Comparison of ENCODE assay signal across 29 mouse cellular contexts in genomic region chr10:126949824-126950223, GRCm38 (mm10). TPM values are rescaled to one million over a fixed set of nuclear protein-coding genes. Genes with fewer than 3 reads are reported as not detected.
DNase-seq lines count a peak whose midpoint lies in the region; ATAC-seq and TF ChIP-seq lines count a peak whose summit lies in the region.
"Had no signal": no experiment of that assay in that cellular context is flagged by ENCODE, and none has a peak within 500 bp of the region (broad histone marks: within the 10 kb centered on the region; RNA-seq: fewer than 3 reads in every experiment).

No protein-coding gene starts in this region.

- peak overlapping the region; percentile 89; the same call in 1 of the 2 replicates for H3K27ac ChIP-seq in heart, embryonic 11.5 days (ENCODE audit: low read depth, low read length)
- H3K27ac ChIP-seq in heart, embryonic 16.5 days (ENCODE audit: low read length) = peak overlapping the region; percentile 86
- H3K27ac ChIP-seq in lung, embryonic 14.5 days (ENCODE audit: low read depth) = no peak overlapping the region
- H3K27ac ChIP-seq in olfactory bulb, adult 2 months (ENCODE audit: insufficient read depth, low read depth, low read length) = peak overlapping the region; percentile 78
- no peak overlapping the region for H3K27ac ChIP-seq in forebrain, embryonic 12.5 days
- H3K27ac ChIP-seq: embryonic facial prominence, embryonic 10.5 days; embryonic facial prominence, embryonic 15.5 days; hindbrain, embryonic 12.5 days; hindbrain, postnatal 0 days; intestine, embryonic 15.5 days; limb, embryonic 13.5 days had no signal

- H3K27me3 ChIP-seq in heart, embryonic 11.5 days (ENCODE audit: control insufficient read depth, insufficient read depth, low read length) = no peaks in the 10 kb centered on the region
- H3K27me3 ChIP-seq in heart, embryonic 16.5 days (ENCODE audit: control insufficient read depth, insufficient read depth, low read length) = no peaks in the 10 kb centered on the region
- H3K27me3 ChIP-seq in lung, embryonic 14.5 days (ENCODE audit: insufficient read depth, low read length) = no peaks in the 10 kb centered on the region
- H3K27me3 ChIP-seq in forebrain, embryonic 12.5 days = no peaks in the 10 kb centered on the region
- H3K27me3 ChIP-seq: embryonic facial prominence, embryonic 15.5 days; intestine, embryonic 15.5 days; limb, embryonic 13.5 days had no signal

- 53% methylated on average over 5 of the region's 5 CpGs for WGBS in heart, embryonic 11.5 days (ENCODE audit: insufficient replicate concordance)
- 48% methylated on average over 5 of the region's 5 CpGs for WGBS in heart, embryonic 16.5 days
- 32% methylated on average over 5 of the region's 5 CpGs for WGBS in lung, embryonic 14.5 days
- WGBS in lung, adult 2 months = 32% methylated on average over 5 of the region's 5 CpGs
- 28% methylated on average over 5 of the region's 5 CpGs for WGBS in olfactory bulb, adult 2 months
- 68% methylated on average over 5 of the region's 5 CpGs for WGBS in forebrain, embryonic 12.5 days

- intact Hi-C loops in heart, postnatal 10 days (cut with DNase I) = no loop called here

- no peak overlapping the region for H3K9ac ChIP-seq in heart, embryonic 11.5 days (ENCODE audit: low read depth, low read length)
- no peak overlapping the region for H3K9ac ChIP-seq in heart, embryonic 16.5 days (ENCODE audit: low read length)
- H3K9ac ChIP-seq in lung, embryonic 14.5 days = 0 out of 2 replicates have a peak overlapping the region, but pooled peaks have one; percentile 8
- no peak overlapping the region for H3K9ac ChIP-seq in forebrain, embryonic 12.5 days
- H3K9ac ChIP-seq: embryonic facial prominence, embryonic 15.5 days; hindbrain, embryonic 12.5 days; intestine, embryonic 15.5 days; limb, embryonic 13.5 days had no signal

- H3K9me3 ChIP-seq in heart, embryonic 11.5 days (replicated peaks; ENCODE audit: control insufficient read depth, low read length) = no peaks in the 10 kb centered on the region
- peaks cover 15% of the 10 kb centered on the region for H3K9me3 ChIP-seq in heart, embryonic 16.5 days (replicated peaks; ENCODE audit: control insufficient read depth, low read length)
- H3K9me3 ChIP-seq in lung, embryonic 14.5 days (ENCODE audit: low read depth, low read length) = no peaks in the 10 kb centered on the region
- H3K9me3 ChIP-seq in forebrain, embryonic 12.5 days = no peaks in the 10 kb centered on the region
- H3K9me3 ChIP-seq: embryonic facial prominence, embryonic 10.5 days; embryonic facial prominence, embryonic 15.5 days; intestine, embryonic 15.5 days; limb, embryonic 13.5 days had no signal

- H3K4me2 ChIP-seq in heart, embryonic 11.5 days = no peak overlapping the region
- H3K4me2 ChIP-seq in heart, embryonic 16.5 days (ENCODE audit: low read depth, low read length) = no peak overlapping the region
- H3K4me2 ChIP-seq in lung, embryonic 14.5 days = no peak overlapping the region
- H3K4me2 ChIP-seq in forebrain, embryonic 12.5 days = no peak overlapping the region
- H3K4me2 ChIP-seq: embryonic facial prominence, embryonic 15.5 days; hindbrain, embryonic 12.5 days; intestine, embryonic 15.5 days; limb, embryonic 13.5 days had no signal

- no peak for ATAC-seq in heart, embryonic 11.5 days (replicated peaks; ENCODE audit: insufficient number of reproducible peaks, low FRiP score, low TSS enrichment)
- no peak for ATAC-seq in heart, embryonic 16.5 days (replicated peaks; ENCODE audit: extremely low read depth, insufficient read depth, low FRiP score)
- no peak for ATAC-seq in lung, embryonic 14.5 days (ENCODE audit: insufficient read depth)
- no peak for ATAC-seq in forebrain, embryonic 12.5 days (ENCODE audit: low FRiP score)
- ATAC-seq: activated CD4-positive, CD25-positive, alpha-beta regulatory T cell, adult 4 months; forebrain, embryonic 14.5 days; hindbrain, postnatal 0 days; midbrain, embryonic 16.5 days had no signal

- no peak for TF ChIP-seq CTCF in lung, embryonic 14.5 days (IDR thresholded peaks at IDR 0.05; ENCODE audit: low read depth)
- TF ChIP-seq CTCF in lung, adult 2 months (IDR thresholded peaks at IDR 0.05; ENCODE audit: insufficient read depth, low read length) = no peak
- TF ChIP-seq CTCF in olfactory bulb, adult 2 months (IDR thresholded peaks at IDR 0.05; ENCODE audit: insufficient read depth, low read depth, low read length) = no peak

- no peak for TF ChIP-seq POLR2A in lung, adult 2 months (IDR thresholded peaks at IDR 0.05; ENCODE audit: borderline replicate concordance, extremely low read depth, low read depth, low read length)
- TF ChIP-seq POLR2A in olfactory bulb, adult 2 months (IDR thresholded peaks at IDR 0.05; ENCODE audit: insufficient read depth, low read depth, low read length) = no peak

- no peak overlapping the region for H3K4me3 ChIP-seq in heart, embryonic 11.5 days (ENCODE audit: low read depth, low read length)
- H3K4me3 ChIP-seq in heart, embryonic 16.5 days (ENCODE audit: low read length) = no peak overlapping the region
- no peak overlapping the region for H3K4me3 ChIP-seq in lung, embryonic 14.5 days (ENCODE audit: low read depth, low read length)
- H3K4me3 ChIP-seq in lung, adult 2 months (replicated peaks; ENCODE audit: extremely low read depth, low read depth, low read length) = no peak overlapping the region
- no peak overlapping the region for H3K4me3 ChIP-seq in olfactory bulb, adult 2 months (ENCODE audit: insufficient read depth, low read depth, low read length)
- no peak overlapping the region for H3K4me3 ChIP-seq in forebrain, embryonic 12.5 days (replicated peaks)
- H3K4me3 ChIP-seq: embryonic facial prominence, embryonic 10.5 days; embryonic facial prominence, embryonic 15.5 days; hindbrain, embryonic 12.5 days; intestine, embryonic 15.5 days; limb, embryonic 13.5 days had no signal

- no peak for DNase-seq in heart, adult 9 months (ENCODE audit: low spot score in 2 of 2)
- DNase-seq in heart, postnatal 10 days = no peak
- no peak for DNase-seq in lung, embryonic 14.5 days
- DNase-seq in lung, adult 2 months = no peak
- DNase-seq: adrenal gland, adult 2 months; adrenal gland, postnatal 36 days; B cell, adult 2 months; cerebellum, adult 8-10 months; cerebellum, postnatal 25 days; kidney, adult 2 months; kidney, postnatal 14 days; lung, postnatal 10 days; right cerebral cortex, adult 18-20 months; spleen, adult 18-20 months; thymus, postnatal 14 days had no signal

- H3K36me3 ChIP-seq in heart, embryonic 11.5 days (ENCODE audit: control insufficient read depth, insufficient read depth, low read length) = no peaks in the 10 kb centered on the region; the same call in 1 of the 2 replicates
- no peaks in the 10 kb centered on the region for H3K36me3 ChIP-seq in heart, embryonic 16.5 days (ENCODE audit: control insufficient read depth, insufficient read depth)
- H3K36me3 ChIP-seq in lung, embryonic 14.5 days (ENCODE audit: insufficient read depth) = no peaks in the 10 kb centered on the region
- no peaks in the 10 kb centered on the region for H3K36me3 ChIP-seq in forebrain, embryonic 12.5 days (replicated peaks)
- H3K36me3 ChIP-seq: embryonic facial prominence, embryonic 10.5 days; embryonic facial prominence, embryonic 15.5 days; hindbrain, embryonic 12.5 days; intestine, embryonic 15.5 days; limb, embryonic 13.5 days had no signal

- peaks cover 20% of the 10 kb centered on the region for H3K4me1 ChIP-seq in heart, embryonic 11.5 days (ENCODE audit: control insufficient read depth, insufficient read depth, low read length)
- peaks cover 31% of the 10 kb centered on the region for H3K4me1 ChIP-seq in heart, embryonic 16.5 days (ENCODE audit: control insufficient read depth, insufficient read depth, low read length)
- peaks cover 12% of the 10 kb centered on the region; the same call in 1 of the 2 replicates for H3K4me1 ChIP-seq in lung, embryonic 14.5 days (ENCODE audit: insufficient read depth)
- peaks cover 5% of the 10 kb centered on the region; the same call in 1 of the 2 replicates for H3K4me1 ChIP-seq in lung, adult 2 months (ENCODE audit: control insufficient read depth, insufficient read depth, low read length)
- H3K4me1 ChIP-seq in olfactory bulb, adult 2 months (ENCODE audit: control insufficient read depth, insufficient read depth, low read length) = peaks cover 21% of the 10 kb centered on the region
- no peaks in the 10 kb centered on the region for H3K4me1 ChIP-seq in forebrain, embryonic 12.5 days
- H3K4me1 ChIP-seq: hindbrain, embryonic 12.5 days had no signal

RNA-seq across cellular contexts. Expression of gene Ctdsp2, which starts 28.7 kb away (rescaled TPM):
- polyA plus RNA-seq in heart, embryonic 11.5 days (2014; fragmentation: Nextera tagmentation; extraction: Ambion mirVana) = 47.3 and 47.6 TPM in 2 replicates
- polyA plus RNA-seq in heart, embryonic 16.5 days (2015; fragmentation: Nextera tagmentation; extraction: Ambion mirVana) = 38.2 and 41.8 TPM in 2 replicates
- total RNA-seq in heart, postnatal 10 days (2021) = 100 to 1,000 TPM; 131 to 149 TPM
- polyA plus RNA-seq in lung, embryonic 14.5 days (2014; fragmentation: Nextera tagmentation; extraction: Ambion mirVana) = 112 and 113 TPM in 2 replicates
- 182 and 227 TPM in 2 replicates for polyA plus RNA-seq in lung, adult 2 months (2012; rRNA removed)
- not detected in 2 replicates for polyA plus RNA-seq in olfactory bulb, adult 2 months (2012; ENCODE audit: insufficient read depth, insufficient read length, low replicate concordance, missing spikeins)
- 49.2 and 49.5 TPM in 2 replicates for polyA plus RNA-seq in forebrain, embryonic 12.5 days (2016; fragmentation: Nextera tagmentation; extraction: Ambion mirVana)

RNA-seq across cellular contexts. Expression of gene Atp23, which starts 48.7 kb away (rescaled TPM):
- polyA plus RNA-seq in heart, embryonic 11.5 days (2014; fragmentation: Nextera tagmentation; extraction: Ambion mirVana) = 9.4 and 11.7 TPM in 2 replicates
- 10.3 and 11.3 TPM in 2 replicates for polyA plus RNA-seq in heart, embryonic 16.5 days (2015; fragmentation: Nextera tagmentation; extraction: Ambion mirVana)
- 1 to 10 TPM; 2.4 to 4.0 TPM for total RNA-seq in heart, postnatal 10 days (2021)
- polyA plus RNA-seq in lung, embryonic 14.5 days (2014; fragmentation: Nextera tagmentation; extraction: Ambion mirVana) = 25.0 and 25.7 TPM in 2 replicates
- polyA plus RNA-seq in lung, adult 2 months (2012; rRNA removed) = 6.1 and 6.6 TPM in 2 replicates
- not detected in 2 replicates for polyA plus RNA-seq in olfactory bulb, adult 2 months (2012; ENCODE audit: insufficient read depth, insufficient read length, low replicate concordance, missing spikeins)
- polyA plus RNA-seq in forebrain, embryonic 12.5 days (2016; fragmentation: Nextera tagmentation; extraction: Ambion mirVana) = 14.2 and 14.5 TPM in 2 replicates

RNA-seq across cellular contexts. Expression of gene Avil, which starts 50.7 kb away (rescaled TPM):
- 0.13 and 0.34 TPM in 2 replicates for polyA plus RNA-seq in heart, embryonic 11.5 days (2014; fragmentation: Nextera tagmentation; extraction: Ambion mirVana)
- polyA plus RNA-seq in heart, embryonic 16.5 days (2015; fragmentation: Nextera tagmentation; extraction: Ambion mirVana) = 0.27 and 0.84 TPM in 2 replicates
- total RNA-seq in heart, postnatal 10 days (2021) = under 1 TPM; 0.14 to 0.17 TPM
- polyA plus RNA-seq in lung, embryonic 14.5 days (2014; fragmentation: Nextera tagmentation; extraction: Ambion mirVana) = 0.13 and 0.30 TPM in 2 replicates
- polyA plus RNA-seq in lung, adult 2 months (2012; rRNA removed) = 0.12 and 0.30 TPM in 2 replicates
- not detected in 2 replicates for polyA plus RNA-seq in olfactory bulb, adult 2 months (2012; ENCODE audit: insufficient read depth, insufficient read length, low replicate concordance, missing spikeins)
- 0.21 TPM in 1 of 2 replicates, not detected in the other for polyA plus RNA-seq in forebrain, embryonic 12.5 days (2016; fragmentation: Nextera tagmentation; extraction: Ambion mirVana)
- polyA plus RNA-seq: activated CD4-positive, CD25-positive, alpha-beta regulatory T cell, adult 4 months; liver, embryonic 16.5 days had no signal

Comparison
In these comparisons a context has a peak if more than half of its experiments do, and no peak if none do; other contexts are left out.
1. H3K27ac ChIP-seq: peak in heart, embryonic 11.5 days (single experiment), heart, embryonic 16.5 days (single experiment) and olfactory bulb, adult 2 months (single experiment); none in lung, embryonic 14.5 days (single experiment) and forebrain, embryonic 12.5 days (single experiment).